ENCODE assay signal across 17 mouse cellular contexts in the genomic region with DNA sequence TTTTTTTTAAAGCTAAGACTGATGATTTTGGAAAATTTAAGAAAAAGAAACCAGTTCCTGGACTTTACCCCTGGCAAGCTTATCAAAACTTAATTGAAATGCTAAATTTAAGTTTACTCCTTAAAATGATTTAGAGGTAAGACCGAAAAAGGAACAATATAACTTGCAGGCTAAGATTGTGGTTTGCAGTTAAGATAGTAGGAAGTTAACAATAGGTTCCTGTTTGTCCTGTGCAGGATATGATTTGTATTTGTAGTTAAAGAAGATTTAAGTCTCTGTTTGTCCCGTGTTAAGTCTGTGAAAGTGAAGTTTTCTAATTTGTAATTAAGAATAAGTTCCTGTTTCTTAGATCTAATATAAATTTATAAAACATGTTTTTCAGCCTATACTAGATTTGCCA.
"Had no signal": no experiment of that assay in that cellular context is flagged by ENCODE, and none has a peak within 500 bp of the region (broad histone marks: within the 10 kb centered on the region; RNA-seq: fewer than 3 reads in every experiment).

No protein-coding gene starts in this region.

- H3K36me3 ChIP-seq: midbrain, embryonic 13.5 days; neural tube, embryonic 13.5 days; neural tube, embryonic 15.5 days; stomach, embryonic 15.5 days had no signal

- DNase-seq: lung, adult 18-20 months; lung, embryonic 14.5 days; lung, postnatal 10 days; lung, postnatal 4 days; right cerebral cortex, postnatal 14 days; thymus, adult 2 months; thymus, postnatal 25 days; thymus, postnatal 4 days had no signal

- H3K9me3 ChIP-seq: midbrain, embryonic 13.5 days; neural tube, embryonic 15.5 days; stomach, embryonic 15.5 days had no signal

- H3K4me3 ChIP-seq: megakaryocyte, embryonic 14.5 days; midbrain, embryonic 13.5 days; myocyte; neural tube, embryonic 13.5 days; neural tube, embryonic 15.5 days; stomach, embryonic 15.5 days had no signal

- H3K9ac ChIP-seq: lung, embryonic 14.5 days; midbrain, embryonic 13.5 days; neural tube, embryonic 13.5 days; neural tube, embryonic 15.5 days; stomach, embryonic 15.5 days had no signal

- H3K4me2 ChIP-seq: lung, embryonic 14.5 days; midbrain, embryonic 11.5 days; midbrain, embryonic 13.5 days; neural tube, embryonic 13.5 days; neural tube, embryonic 15.5 days; stomach, embryonic 15.5 days had no signal

- H3K4me1 ChIP-seq: megakaryocyte, embryonic 14.5 days; midbrain, embryonic 13.5 days; neural tube, embryonic 13.5 days; neural tube, embryonic 15.5 days; stomach, embryonic 15.5 days had no signal

- ATAC-seq: midbrain, embryonic 13.5 days; midbrain, embryonic 16.5 days had no signal

- H3K27me3 ChIP-seq: megakaryocyte, embryonic 14.5 days; midbrain, embryonic 13.5 days; neural tube, embryonic 13.5 days; neural tube, embryonic 15.5 days; stomach, embryonic 15.5 days had no signal

- H3K27ac ChIP-seq: midbrain, embryonic 13.5 days; neural tube, embryonic 13.5 days; neural tube, embryonic 15.5 days; stomach, embryonic 15.5 days; stomach, postnatal 0 days had no signal
